Mouse (Mus musculus) forebrain, embryonic 11.5 days (tissue): ENCODE measurements around the gene Exoc3l4. TPM values are rescaled to one million over a fixed set of nuclear protein-coding genes. Genes with fewer than 3 reads are reported as not detected.

Experiments used
- ATAC-seq: fragments of 200-750 bp; cut with Nextera tagmentation; replicated peaks from 2 replicates; pipeline ENCODE4 v1.8.0; 2017; ENCODE audit warnings: moderate TSS enrichment; ENCODE audit not compliant: low FRiP score
- DNase-seq: peaks from one replicate; pipeline ENCODE4 v3.0.0-alpha.2; 2017; ENCODE audit warnings: low spot score
- H3K27ac ChIP-seq: fragments of 300-500 bp; sonication (generic); 2 replicates; pipeline ENCODE4 v1.5.1; 2014; ENCODE audit warnings: low read depth, low read length
- H3K27me3 ChIP-seq: fragments of 300-500 bp; sonication (generic); 2 replicates; pipeline ENCODE4 v1.6.1; 2014; ENCODE audit warnings: mild to moderate bottlenecking, low read length, mixed read lengths; ENCODE audit not compliant: control insufficient read depth, insufficient read depth
- H3K36me3 ChIP-seq: fragments of 300-500 bp; sonication (generic); 2 replicates; pipeline ENCODE4 v1.6.1; 2014; ENCODE audit warnings: mild to moderate bottlenecking, low read length, moderate library complexity, mixed read lengths; ENCODE audit not compliant: control insufficient read depth, insufficient read depth
- H3K4me1 ChIP-seq: fragments of 300-500 bp; sonication (generic); replicated peaks from 2 replicates; pipeline ENCODE4 v1.6.1; 2014; ENCODE audit warnings: low read length, mixed read lengths; ENCODE audit not compliant: control insufficient read depth, insufficient read depth
- H3K4me2 ChIP-seq: fragments of 300-500 bp; sonication (generic); 2 replicates; pipeline ENCODE4 v1.6.1; 2014; ENCODE audit warnings: low read depth, mild to moderate bottlenecking, low read length, moderate library complexity, mixed read lengths; ENCODE audit not compliant: severe bottlenecking
- H3K4me3 ChIP-seq: fragments of 300-500 bp; sonication (generic); 2 replicates; pipeline ENCODE4 v1.5.1; 2014; ENCODE audit warnings: low read depth, low read length
- H3K9ac ChIP-seq: fragments of 300-500 bp; sonication (generic); 2 replicates; pipeline ENCODE4 v1.6.1; 2014; ENCODE audit warnings: low read length
- H3K9me3 ChIP-seq: fragments of 300-500 bp; sonication (generic); 2 replicates; pipeline ENCODE4 v1.6.1; 2016; ENCODE audit warnings: low read length, mixed read lengths; ENCODE audit not compliant: control insufficient read depth
- WGBS: fragments of 180-500 bp; shearing (Covaris S2); extraction: QIAGEN DNeasy Blood & Tissue Kit; methylation state at CpG from one replicate; pipeline ENCODE4 v1.1.7; 2014; 5-methylcytosine and 5-hydroxymethylcytosine counted together
- polyA plus RNA-seq: library from polyadenylated mRNA; unstranded; fragments of >200 nt; fragmentation: Nextera tagmentation; extraction: Ambion mirVana; gene quantifications from 2 replicates; pipeline ENCODE4 v1.2.1, GENCODE M21; 2014

Gene Exoc3l4
- polyA plus RNA-seq, 1 experiment from 2014 or later: 3.3 TPM

- Histone ChIP-seq H3K36me3 (no peaks in the 10 kb centered on the region), H3K9ac (no peak overlapping the region), H3K4me3 (no peak overlapping the region), H3K27ac (no peak overlapping the region), H3K4me1 (no peaks in the 10 kb centered on the region), H3K4me2 (no peak overlapping the region), H3K9me3 (no peaks in the 10 kb centered on the region), H3K27me3 (no peaks in the 10 kb centered on the region)
- DNase-seq (no peak), ATAC-seq (no peak)
- 73% methylated on average over 5 of the region's 5 CpGs for WGBS
Measured at GRCm38 (mm10) chr12:111396997-111397396, 19.8 kb upstream of the Exoc3l4 start.

GRCm38 (mm10) chr12:111401454-111402184 lies 15.2 kb upstream of the Exoc3l4 start:
- H3K36me3 ChIP-seq: no peaks in the 10 kb centered on the region
- 21% methylated on average over 15 of the region's 15 CpGs for WGBS
- no peak overlapping the region for H3K9ac ChIP-seq
- H3K9me3 ChIP-seq: no peaks in the 10 kb centered on the region
- peak; percentile 89 for DNase-seq
- H3K27ac ChIP-seq: no peak overlapping the region
- no peak overlapping the region for H3K4me2 ChIP-seq
- peaks cover 8% of the 10 kb centered on the region for H3K27me3 ChIP-seq
- H3K4me1 ChIP-seq: no peaks in the 10 kb centered on the region
- H3K4me3 ChIP-seq: no peak overlapping the region
- ATAC-seq: peak; percentile 64

DNA sequence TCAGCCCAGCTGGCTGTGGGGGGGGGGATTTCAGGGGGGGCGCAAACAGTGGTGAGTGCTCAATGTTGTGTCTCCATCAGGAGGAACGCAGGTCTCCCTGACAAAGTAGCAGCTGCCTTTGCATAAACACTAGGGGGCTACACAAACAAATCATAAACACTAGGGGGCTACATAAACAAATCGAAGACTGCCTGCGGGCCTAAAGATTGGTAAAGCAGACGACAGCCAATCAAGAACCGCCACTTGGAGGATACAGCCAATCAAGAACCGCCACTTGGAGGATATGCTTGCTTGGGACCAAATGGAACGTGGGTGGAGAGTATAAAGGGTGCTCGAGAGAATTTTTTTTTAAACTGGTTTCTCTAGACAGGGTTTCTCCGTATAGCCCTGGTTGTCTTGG lies 11.9 kb upstream of the Exoc3l4 start:
- Histone ChIP-seq H3K9ac (no peak overlapping the region), H3K27ac (no peak overlapping the region), H3K4me1 (no peaks in the 10 kb centered on the region; the same call in 1 of the 2 replicates), H3K9me3 (no peaks in the 10 kb centered on the region), H3K27me3 (peaks cover 19% of the 10 kb centered on the region), H3K36me3 (no peaks in the 10 kb centered on the region), H3K4me3 (no peak overlapping the region), H3K4me2 (no peak overlapping the region)
- WGBS: 72% methylated on average over 10 of the region's 10 CpGs
- DNase-seq: no peak
- no peak for ATAC-seq

GRCm38 (mm10) chr12:111406622-111407021 lies 10.2 kb upstream of the Exoc3l4 start, which contains the start of gene Lbhd2:
Gene Lbhd2 (plus strand): TSS chr12:111406809.
- Histone ChIP-seq H3K27ac (no peak within 1 kb of the TSS), H3K4me1 (no peaks in the 10 kb centered on the region; the same call in 1 of the 2 replicates), H3K9me3 (no peaks in the 10 kb centered on the region), H3K36me3 (no peaks in the 10 kb centered on the region), H3K27me3 (peaks cover 19% of the 10 kb centered on the region), H3K9ac (no peak within 1 kb of the TSS), H3K4me3 (no peak within 1 kb of the TSS), H3K4me2 (0 out of 2 replicates have a peak within 1 kb of the TSS, but pooled peaks have one; percentile 24)
- no peak for ATAC-seq
- DNase-seq: no peak
- WGBS: 3% methylated on average over 24 of the region's 24 CpGs

DNA sequence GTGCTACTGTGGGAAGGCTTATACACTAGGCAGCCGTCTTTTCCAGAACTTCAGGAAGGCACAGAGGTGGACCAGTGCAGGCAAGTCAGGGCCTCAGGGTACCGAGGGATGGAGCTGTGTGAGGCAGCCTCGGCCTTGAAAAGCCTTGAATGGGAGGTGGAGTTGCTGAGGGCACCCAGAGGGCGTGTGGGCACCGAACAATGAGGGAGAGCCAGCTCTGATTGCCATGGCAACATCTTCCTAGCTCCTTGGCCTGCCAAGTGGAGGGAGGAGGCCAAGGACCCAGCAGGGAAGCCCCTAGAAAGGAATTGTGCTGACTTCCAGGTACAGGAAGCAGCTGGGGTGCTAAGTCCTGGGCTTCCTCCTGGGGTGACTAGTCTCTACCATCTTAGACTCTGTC lies 7.2 kb upstream of the Exoc3l4 start:
- peak; percentile 45; the same call in 1 of the 2 replicates for ATAC-seq
- peaks cover 17% of the 10 kb centered on the region for H3K27me3 ChIP-seq
- no peak overlapping the region for H3K9ac ChIP-seq
- H3K36me3 ChIP-seq: no peaks in the 10 kb centered on the region
- WGBS: 13% methylated on average over 5 of the region's 5 CpGs
- H3K4me3 ChIP-seq: no peak overlapping the region
- H3K27ac ChIP-seq: no peak overlapping the region
- no peaks in the 10 kb centered on the region for H3K9me3 ChIP-seq
- no peaks in the 10 kb centered on the region; the same call in 1 of the 2 replicates for H3K4me1 ChIP-seq
- DNase-seq: no peak
- no peak overlapping the region for H3K4me2 ChIP-seq

GRCm38 (mm10) chr12:111411631-111412355 lies 5.0 kb upstream of the Exoc3l4 start:
- Histone ChIP-seq H3K36me3 (no peaks in the 10 kb centered on the region), H3K27ac (no peak overlapping the region), H3K4me1 (peaks cover under 1% of the 10 kb centered on the region; the same call in 1 of the 2 replicates), H3K4me3 (no peak overlapping the region), H3K4me2 (no peak overlapping the region), H3K27me3 (peaks cover 9% of the 10 kb centered on the region), H3K9ac (no peak overlapping the region), H3K9me3 (no peaks in the 10 kb centered on the region)
- no peak for DNase-seq
- 83% methylated on average over 8 of the region's 8 CpGs for WGBS
- ATAC-seq: no peak

DNA sequence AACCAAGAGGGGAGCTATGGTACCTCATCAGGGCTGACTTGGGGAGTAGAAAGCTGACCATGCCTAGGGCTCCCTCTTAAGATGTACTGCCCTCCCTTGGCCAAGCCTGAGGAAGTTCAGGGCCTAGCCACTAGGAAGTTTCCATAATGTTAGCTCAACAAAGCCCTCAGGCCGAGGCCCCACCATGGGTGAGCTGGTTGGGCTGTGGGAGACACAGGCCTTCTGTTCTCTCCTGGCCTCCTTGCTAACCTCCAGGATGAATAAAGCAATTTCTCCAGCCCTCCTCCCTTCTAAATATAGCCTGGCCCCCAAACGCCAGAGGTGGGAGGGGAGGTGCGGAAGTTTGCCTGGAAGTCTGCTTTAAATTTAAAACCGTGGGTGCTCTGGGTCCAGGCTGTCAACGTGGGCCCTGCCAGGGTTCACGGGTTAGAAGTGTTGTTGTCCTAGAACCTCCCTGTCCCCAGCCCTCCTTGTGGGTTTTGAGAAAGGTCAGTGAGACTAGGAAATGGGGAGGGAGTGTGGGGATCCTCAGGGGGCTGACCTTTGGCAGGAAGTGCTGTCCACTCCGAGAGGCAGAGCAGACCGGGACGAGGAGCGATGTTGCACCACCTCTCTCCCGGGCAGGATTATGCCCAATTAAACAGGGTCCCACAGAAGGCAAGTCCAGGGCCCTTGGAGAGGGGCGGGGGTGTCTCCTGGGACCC lies 4.1 kb upstream of the Exoc3l4 start:
- H3K27me3 ChIP-seq: peaks cover 2% of the 10 kb centered on the region
- no peak overlapping the region for H3K9ac ChIP-seq

GRCm38 (mm10) chr12:111413300-111413699 lies 3.5 kb upstream of the Exoc3l4 start:
- DNase-seq (peak; percentile 95), ATAC-seq (peak; percentile 82)
- Histone ChIP-seq H3K9me3 (no peaks in the 10 kb centered on the region), H3K4me2 (peak overlapping the region; percentile 35; the same call in 1 of the 2 replicates), H3K27me3 (peaks cover 3% of the 10 kb centered on the region; the same call in 1 of the 2 replicates), H3K4me3 (peak overlapping the region; percentile 17; the same call in 1 of the 2 replicates), H3K9ac (no peak overlapping the region), H3K36me3 (no peaks in the 10 kb centered on the region), H3K4me1 (peaks cover 9% of the 10 kb centered on the region; the same call in 1 of the 2 replicates), H3K27ac (no peak overlapping the region)
- under 1% methylated on average over 21 of the region's 21 CpGs for WGBS

More for the DNA sequence above, 4.1 kb upstream of the Exoc3l4 start:
- ATAC-seq (no peak), DNase-seq (no peak)
- H3K4me3 ChIP-seq: peak overlapping the region; percentile 17; the same call in 1 of the 2 replicates
- H3K4me2 ChIP-seq: peak overlapping the region; percentile 35; the same call in 1 of the 2 replicates
- no peaks in the 10 kb centered on the region for H3K9me3 ChIP-seq
- H3K36me3 ChIP-seq: no peaks in the 10 kb centered on the region
- peaks cover 9% of the 10 kb centered on the region; the same call in 1 of the 2 replicates for H3K4me1 ChIP-seq
- no peak overlapping the region for H3K27ac ChIP-seq
- WGBS: 20% methylated on average over 12 of the region's 12 CpGs
